Mouse (Mus musculus): ENCODE results near the gene Skap2. TPM values are rescaled to one million over a fixed set of nuclear protein-coding genes. Genes with fewer than 3 reads are reported as not detected.

The Skap2 gene
- polyA plus RNA-seq, 1 experiment from 2014 or later, result 18.3 TPM

DNA sequence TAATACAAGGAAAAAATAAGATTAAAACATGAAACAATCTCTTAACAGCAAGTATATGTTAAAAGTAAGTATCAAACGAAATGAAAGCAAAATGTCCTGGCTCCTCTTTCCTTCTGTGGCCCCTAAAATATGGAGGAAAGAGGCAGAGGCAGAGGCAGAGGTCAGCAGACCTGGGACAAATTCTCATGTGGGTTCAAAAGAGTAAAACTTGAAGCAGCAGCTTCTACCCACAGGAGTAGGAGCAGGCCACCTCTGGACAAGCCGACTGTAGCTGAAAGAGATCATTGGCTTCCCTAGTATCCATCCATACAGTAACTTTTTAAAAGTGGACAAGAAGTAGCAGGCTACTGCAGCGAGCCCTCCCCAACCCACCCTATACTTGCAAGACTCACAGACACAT, 7.4 kb downstream of the Skap2 start:
- WGBS, result 31% methylated on average over 3 of the region's 3 CpGs
- H3K27ac ChIP-seq (replicated peaks), result no peak overlapping the region
- H3K4me3 ChIP-seq, result no peak overlapping the region
- H3K9ac ChIP-seq, result no peak overlapping the region
- peaks cover 77% of the 10 kb centered on the region for H3K27me3 ChIP-seq (replicated peaks)
- H3K4me2 ChIP-seq, result peak overlapping the region; percentile 18; the same call in 1 of the 2 replicates
- H3K4me1 ChIP-seq, result peaks cover 9% of the 10 kb centered on the region
- ATAC-seq (ENCODE audit: extremely low read depth, insufficient number of reproducible peaks, low FRiP score, low TSS enrichment), result no peak
- no peaks in the 10 kb centered on the region for H3K9me3 ChIP-seq
- H3K36me3 ChIP-seq, result no peaks in the 10 kb centered on the region

- Histone ChIP-seq H3K4me2 (no peak overlapping the region; the same call in 1 of the 2 replicates), H3K4me3 (no peak overlapping the region), H3K4me1 (peaks cover 9% of the 10 kb centered on the region), H3K27me3 (replicated peaks) (peaks cover 59% of the 10 kb centered on the region), H3K27ac (replicated peaks) (no peak overlapping the region), H3K9ac (no peak overlapping the region), H3K9me3 (no peaks in the 10 kb centered on the region), H3K36me3 (no peaks in the 10 kb centered on the region)
- ATAC-seq (ENCODE audit: extremely low read depth, insufficient number of reproducible peaks, low FRiP score, low TSS enrichment), result no peak
- 33% methylated on average over 8 of the region's 8 CpGs for WGBS
Observed at GRCm38 (mm10) chr6:52002676-52003075, 9.7 kb downstream of the Skap2 start.

DNA sequence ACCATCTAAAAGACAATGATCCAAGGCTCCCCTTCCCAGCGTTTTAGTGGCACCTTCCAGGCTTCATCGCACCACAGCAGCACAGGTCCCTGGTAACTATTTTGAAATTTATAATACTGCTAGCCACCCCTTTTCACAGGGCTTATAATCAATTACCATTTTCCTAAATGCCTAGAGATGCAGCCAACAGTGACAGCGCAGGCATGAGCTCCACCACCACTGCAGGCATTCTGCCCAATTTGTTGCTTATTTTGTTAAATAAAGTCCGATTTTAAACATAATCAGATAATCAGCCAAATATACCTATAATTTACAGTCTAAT, 13.2 kb downstream of the Skap2 start:
- 79% methylated on average over 4 of the region's 4 CpGs for WGBS
- H3K9me3 ChIP-seq, result no peaks in the 10 kb centered on the region
- H3K9ac ChIP-seq, result no peak overlapping the region
- H3K27me3 ChIP-seq (replicated peaks), result peaks cover 27% of the 10 kb centered on the region
- no peak overlapping the region for H3K27ac ChIP-seq (replicated peaks)
- H3K4me3 ChIP-seq, result no peak overlapping the region
- no peak overlapping the region for H3K4me2 ChIP-seq
- no peaks in the 10 kb centered on the region for H3K4me1 ChIP-seq
- no peaks in the 10 kb centered on the region for H3K36me3 ChIP-seq
- no peak for ATAC-seq (ENCODE audit: extremely low read depth, insufficient number of reproducible peaks, low FRiP score, low TSS enrichment)

DNA sequence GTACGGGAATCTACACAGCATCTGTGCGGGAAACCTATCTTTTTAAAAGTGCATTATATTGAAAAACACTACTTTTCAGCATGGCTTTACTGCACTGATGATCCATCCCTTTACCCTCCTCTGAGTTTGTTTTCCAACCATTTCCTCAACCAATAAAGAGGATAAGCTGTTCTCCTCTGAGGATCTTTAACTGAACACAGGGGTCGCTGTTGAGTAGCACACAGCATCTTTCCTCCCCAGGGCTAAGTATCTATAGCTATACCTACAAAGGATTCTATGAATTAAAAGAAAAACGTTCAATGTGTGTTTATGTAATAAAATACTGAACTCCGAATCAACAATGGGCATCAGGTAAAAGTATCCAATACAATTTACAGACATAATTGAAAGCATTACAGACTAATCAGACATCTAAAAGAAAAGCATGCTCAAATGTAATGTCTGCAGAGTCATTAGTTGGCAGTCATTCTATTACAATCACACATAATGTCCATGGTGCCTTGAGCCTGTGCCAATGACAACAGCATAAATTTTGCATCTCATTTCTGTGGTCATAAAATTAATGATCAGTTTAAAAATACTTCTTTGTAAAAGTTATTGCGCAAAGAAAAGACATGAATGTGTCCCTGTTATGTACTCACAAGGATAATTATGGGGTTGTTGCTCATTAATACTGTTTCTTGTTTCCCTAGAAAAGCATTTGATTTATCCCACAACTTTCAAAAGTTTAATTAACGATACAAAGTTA, 13.8 kb downstream of the Skap2 start:
- no peak for ATAC-seq (ENCODE audit: extremely low read depth, insufficient number of reproducible peaks, low FRiP score, low TSS enrichment)
- 50% methylated on average over 7 of the region's 7 CpGs for WGBS
- Histone ChIP-seq H3K9ac (no peak overlapping the region), H3K4me1 (no peaks in the 10 kb centered on the region), H3K27me3 (replicated peaks) (peaks cover 21% of the 10 kb centered on the region), H3K27ac (replicated peaks) (no peak overlapping the region), H3K4me2 (no peak overlapping the region), H3K9me3 (no peaks in the 10 kb centered on the region), H3K36me3 (no peaks in the 10 kb centered on the region), H3K4me3 (no peak overlapping the region)

- Histone ChIP-seq H3K4me2 (no peak overlapping the region), H3K9ac (no peak overlapping the region), H3K4me1 (no peaks in the 10 kb centered on the region), H3K9me3 (no peaks in the 10 kb centered on the region), H3K36me3 (no peaks in the 10 kb centered on the region), H3K27ac (replicated peaks) (no peak overlapping the region), H3K27me3 (replicated peaks) (no peaks in the 10 kb centered on the region), H3K4me3 (no peak overlapping the region)
- ATAC-seq (ENCODE audit: extremely low read depth, insufficient number of reproducible peaks, low FRiP score, low TSS enrichment), result no peak
- 65% methylated on average over 2 of the region's 2 CpGs for WGBS
Observed at GRCm38 (mm10) chr6:51987999-51988398, 24.4 kb downstream of the Skap2 start.

GRCm38 (mm10) chr6:51977638-51978037, 34.7 kb downstream of the Skap2 start:
- H3K27ac ChIP-seq (replicated peaks), result no peak overlapping the region

GRCm38 (mm10) chr6:51975751-51976150, 36.6 kb downstream of the Skap2 start:
- 70% methylated on average over 4 of the region's 4 CpGs for WGBS
- Histone ChIP-seq H3K27me3 (replicated peaks) (no peaks in the 10 kb centered on the region), H3K36me3 (no peaks in the 10 kb centered on the region)

More at GRCm38 (mm10) chr6:51977638-51978037, 34.7 kb downstream of the Skap2 start:
- ATAC-seq (ENCODE audit: extremely low read depth, insufficient number of reproducible peaks, low FRiP score, low TSS enrichment), result no peak
- H3K4me3 ChIP-seq, result no peak overlapping the region
- H3K9ac ChIP-seq, result no peak overlapping the region
- 56% methylated on average over 3 of the region's 3 CpGs for WGBS
- H3K4me2 ChIP-seq, result no peak overlapping the region
- H3K4me1 ChIP-seq, result no peaks in the 10 kb centered on the region
- no peaks in the 10 kb centered on the region for H3K27me3 ChIP-seq (replicated peaks)
- H3K36me3 ChIP-seq, result no peaks in the 10 kb centered on the region
- no peaks in the 10 kb centered on the region for H3K9me3 ChIP-seq

DNA sequence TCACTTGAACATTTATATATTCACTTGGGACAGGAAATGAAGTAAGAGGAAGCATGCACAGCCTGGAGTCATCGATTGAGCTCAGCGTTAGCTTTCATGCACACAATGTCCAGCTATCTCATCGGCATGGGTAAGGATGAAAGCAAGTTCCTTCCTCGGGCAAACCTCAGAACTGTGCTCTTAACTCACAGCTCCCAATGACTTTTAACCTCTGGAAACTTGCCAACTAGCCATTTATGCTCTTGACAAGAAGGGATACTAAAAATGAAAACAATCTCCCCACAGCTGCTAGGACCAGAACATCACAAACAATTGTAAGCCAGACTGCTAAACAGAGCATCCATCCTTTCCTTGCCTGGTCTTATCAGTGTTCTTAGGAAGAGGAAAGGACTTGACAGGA, 53.4 kb downstream of the Skap2 start:
- Histone ChIP-seq H3K4me2 (no peak overlapping the region), H3K9me3 (no peaks in the 10 kb centered on the region)

More at GRCm38 (mm10) chr6:51975751-51976150, 36.6 kb downstream of the Skap2 start:
- Histone ChIP-seq H3K27ac (replicated peaks) (no peak overlapping the region), H3K4me1 (no peaks in the 10 kb centered on the region), H3K9ac (no peak overlapping the region), H3K4me2 (no peak overlapping the region), H3K9me3 (no peaks in the 10 kb centered on the region), H3K4me3 (no peak overlapping the region)
- no peak for ATAC-seq (ENCODE audit: extremely low read depth, insufficient number of reproducible peaks, low FRiP score, low TSS enrichment)

GRCm38 (mm10) chr6:51956048-51956792, 56.1 kb downstream of the Skap2 start:
- Histone ChIP-seq H3K36me3 (no peaks in the 10 kb centered on the region), H3K27ac (replicated peaks) (no peak overlapping the region), H3K4me2 (no peak overlapping the region), H3K27me3 (replicated peaks) (no peaks in the 10 kb centered on the region), H3K9ac (no peak overlapping the region), H3K4me1 (peaks cover 16% of the 10 kb centered on the region; the same call in 1 of the 2 replicates), H3K9me3 (no peaks in the 10 kb centered on the region), H3K4me3 (no peak overlapping the region)
- WGBS, result 30% methylated on average over 4 of the region's 4 CpGs
- no peak for ATAC-seq (ENCODE audit: extremely low read depth, insufficient number of reproducible peaks, low FRiP score, low TSS enrichment)

More for the DNA sequence above, 53.4 kb downstream of the Skap2 start:
- 42% methylated on average over 4 of the region's 4 CpGs for WGBS
- no peak for ATAC-seq (ENCODE audit: extremely low read depth, insufficient number of reproducible peaks, low FRiP score, low TSS enrichment)
- no peaks in the 10 kb centered on the region for H3K36me3 ChIP-seq
- 0 out of 2 replicates have a peak overlapping the region, but pooled peaks have one; percentile 20 for H3K27ac ChIP-seq (replicated peaks)
- H3K4me1 ChIP-seq, result peaks cover 16% of the 10 kb centered on the region; the same call in 1 of the 2 replicates
- no peak overlapping the region for H3K4me3 ChIP-seq
- H3K9ac ChIP-seq, result no peak overlapping the region
- no peaks in the 10 kb centered on the region for H3K27me3 ChIP-seq (replicated peaks)

- peaks cover 2% of the 10 kb centered on the region; the same call in 1 of the 2 replicates for H3K4me1 ChIP-seq
- H3K27ac ChIP-seq (replicated peaks), result no peak overlapping the region
- ATAC-seq (ENCODE audit: extremely low read depth, insufficient number of reproducible peaks, low FRiP score, low TSS enrichment), result no peak
- H3K9ac ChIP-seq, result no peak overlapping the region
- no peak overlapping the region for H3K4me3 ChIP-seq
- H3K27me3 ChIP-seq (replicated peaks), result no peaks in the 10 kb centered on the region
- H3K36me3 ChIP-seq, result no peaks in the 10 kb centered on the region
- H3K9me3 ChIP-seq, result no peaks in the 10 kb centered on the region
- H3K4me2 ChIP-seq, result no peak overlapping the region
Observed at GRCm38 (mm10) chr6:51947661-51948060, 64.7 kb downstream of the Skap2 start.

- H3K27ac ChIP-seq (replicated peaks), result no peak overlapping the region
- ATAC-seq (ENCODE audit: extremely low read depth, insufficient number of reproducible peaks, low FRiP score, low TSS enrichment), result no peak
- no peak overlapping the region for H3K4me3 ChIP-seq
- no peaks in the 10 kb centered on the region for H3K36me3 ChIP-seq
- H3K4me1 ChIP-seq, result peaks cover 2% of the 10 kb centered on the region; the same call in 1 of the 2 replicates
- no peak overlapping the region for H3K9ac ChIP-seq
- no peaks in the 10 kb centered on the region for H3K9me3 ChIP-seq
- no peak overlapping the region for H3K4me2 ChIP-seq
- H3K27me3 ChIP-seq (replicated peaks), result no peaks in the 10 kb centered on the region
- 84% methylated on average over 2 of the region's 2 CpGs for WGBS
Observed at GRCm38 (mm10) chr6:51944916-51945315, 67.4 kb downstream of the Skap2 start.
